Mouse (Mus musculus) forebrain, postnatal 0 days (tissue): ENCODE results near the gene Mastl. TPM values are rescaled to one million over a fixed set of nuclear protein-coding genes. Genes with fewer than 3 reads are reported as not detected.

Experiments used
- ATAC-seq: fragments of 200-750 bp; cut with Nextera tagmentation; 2 replicates; pipeline ENCODE4 v1.8.0; 2017; ENCODE audit warnings: mild to moderate bottlenecking, moderate library complexity
- DNase-seq: peaks from one replicate; pipeline ENCODE4 v3.0.0-alpha.2; 2015
- H3K27ac ChIP-seq: fragments of 300-500 bp; sonication (generic); 2 replicates; pipeline ENCODE4 v1.5.1; 2014; ENCODE audit warnings: low read depth, mild to moderate bottlenecking, antibody characterized with exemption, low read length, moderate library complexity, mixed read lengths
- H3K27me3 ChIP-seq: fragments of 300-500 bp; sonication (generic); 2 replicates; pipeline ENCODE4 v1.6.1; 2014; ENCODE audit warnings: mild to moderate bottlenecking, low read length, mixed read lengths; ENCODE audit not compliant: insufficient read depth
- H3K36me3 ChIP-seq: fragments of 300-500 bp; sonication (generic); 2 replicates; pipeline ENCODE4 v1.6.1; 2014; ENCODE audit warnings: mild to moderate bottlenecking, moderate library complexity; ENCODE audit not compliant: insufficient read depth
- H3K4me1 ChIP-seq: fragments of 300-500 bp; sonication (generic); 2 replicates; pipeline ENCODE4 v1.6.1; 2014; ENCODE audit warnings: antibody characterized with exemption; ENCODE audit not compliant: insufficient read depth
- H3K4me2 ChIP-seq: fragments of 300-500 bp; sonication (generic); 2 replicates; pipeline ENCODE4 v1.6.1; 2014; ENCODE audit warnings: low read depth, mild to moderate bottlenecking, moderate library complexity
- H3K4me3 ChIP-seq: fragments of 300-500 bp; sonication (generic); 2 replicates; pipeline ENCODE4 v1.5.1; 2014; ENCODE audit warnings: low read depth, low read length, mixed read lengths
- H3K9ac ChIP-seq: fragments of 300-500 bp; sonication (generic); 2 replicates; pipeline ENCODE4 v1.6.1; 2014; ENCODE audit warnings: mild to moderate bottlenecking
- H3K9me3 ChIP-seq: fragments of 300-500 bp; sonication (generic); 2 replicates; pipeline ENCODE4 v1.6.1; 2016; ENCODE audit warnings: low read length
- CTCF ChIP-seq: sonication (generic); IDR thresholded peaks from 2 replicates; pipeline ENCODE4 v1.5.1; 2016; ENCODE audit warnings: antibody characterized with exemption, control low read depth, low read depth
- WGBS: fragments of 180-500 bp; shearing (Covaris S2); extraction: QIAGEN DNeasy Blood & Tissue Kit; methylation state at CpG from one replicate; pipeline ENCODE4 v1.1.7; 2014; 5-methylcytosine and 5-hydroxymethylcytosine counted together
- polyA plus RNA-seq: library from polyadenylated mRNA; unstranded; fragments of >200 nt; fragmentation: Nextera tagmentation; extraction: Ambion mirVana; gene quantifications from 2 replicates; pipeline ENCODE4 v1.2.1, GENCODE M21; 2015
- total RNA-seq: library from RNA; depleted of rRNA; stranded (reverse); fragments of >200 nt; gene quantifications from 2 replicates; pipeline ENCODE4 v1.2.3, GENCODE M21; 2014; rRNA removed

Mastl gene
- total and polyA plus RNA-seq, 2 experiments from 2014 or later, result 1.8 to 4.6 TPM

GRCm38 (mm10) chr2:23067552-23068369 lies 88.1 kb downstream of the Mastl start, which contains the start of gene Acbd5:
Gene Acbd5, plus strand, starts transcription at chr2:23068167.
- peak within 1 kb of the TSS; percentile 98 for H3K4me2 ChIP-seq
- peaks cover 4% of the 10 kb centered on the region; the same call in 1 of the 2 replicates for H3K4me1 ChIP-seq
- peak within 1 kb of the TSS; percentile 86 for H3K9ac ChIP-seq
- peak within 1 kb of the TSS; percentile 58 for H3K4me3 ChIP-seq
- WGBS, result 2% methylated on average over 34 of the region's 34 CpGs
- H3K9me3 ChIP-seq, result no peaks in the 10 kb centered on the region
- TF ChIP-seq CTCF, result no peak
- peak within 1 kb of the TSS; percentile 96 for H3K27ac ChIP-seq
- ATAC-seq (peak; percentile 97), DNase-seq (peak; percentile 97)
- no peaks in the 10 kb centered on the region for H3K36me3 ChIP-seq
- no peaks in the 10 kb centered on the region for H3K27me3 ChIP-seq

Other genes with a start within 250 kb of the Mastl start
- gene Abi1, start 115.8 kb downstream of the Mastl start, total RNA-seq, result 141 and 154 TPM in 2 replicates
- gene Abi1, start 115.8 kb downstream of the Mastl start, polyA plus RNA-seq, result 65.1 and 71.7 TPM in 2 replicates
- gene Acbd5, start 87.9 kb downstream of the Mastl start, total RNA-seq, result 49.2 and 50.1 TPM in 2 replicates
- gene Acbd5, start 87.9 kb downstream of the Mastl start, polyA plus RNA-seq, result 33.2 and 52.4 TPM in 2 replicates
- gene Yme1l1, start 345 bp upstream of the Mastl start, total RNA-seq, result 92.6 and 99.2 TPM in 2 replicates
- gene Yme1l1, start 345 bp upstream of the Mastl start, polyA plus RNA-seq, result 45.5 and 49.4 TPM in 2 replicates
- gene 4931423N10Rik, start 51.5 kb upstream of the Mastl start, total RNA-seq, result 0.24 and 0.31 TPM in 2 replicates
- 0.19 and 0.20 TPM in 2 replicates for gene 4931423N10Rik, start 51.5 kb upstream of the Mastl start, polyA plus RNA-seq
- gene Nxph2, start 165.2 kb upstream of the Mastl start, total RNA-seq, result 6.2 and 6.7 TPM in 2 replicates
- 6.1 and 6.4 TPM in 2 replicates for gene Nxph2, start 165.2 kb upstream of the Mastl start, polyA plus RNA-seq